Mouse (Mus musculus) forelimb bud, embryonic 11.5 days (tissue): Measurements from ENCODE around the gene Prpf3.
"Not testable (repeated sequence)": the region's sequence is repeated elsewhere in the genome, so short reads cannot be mapped to it uniquely, and the experiment has no call there.

ENCODE experiments used
- DNase-seq: peaks from one replicate; pipeline ENCODE4 v3.0.0-alpha.2; 2012; ENCODE audit warnings: low read depth, low spot score

The Prpf3 gene

GRCm38 (mm10) chr3:95820046-95821010 lies 35.4 kb downstream of the Prpf3 start:
- DNase-seq: no peak

DNA sequence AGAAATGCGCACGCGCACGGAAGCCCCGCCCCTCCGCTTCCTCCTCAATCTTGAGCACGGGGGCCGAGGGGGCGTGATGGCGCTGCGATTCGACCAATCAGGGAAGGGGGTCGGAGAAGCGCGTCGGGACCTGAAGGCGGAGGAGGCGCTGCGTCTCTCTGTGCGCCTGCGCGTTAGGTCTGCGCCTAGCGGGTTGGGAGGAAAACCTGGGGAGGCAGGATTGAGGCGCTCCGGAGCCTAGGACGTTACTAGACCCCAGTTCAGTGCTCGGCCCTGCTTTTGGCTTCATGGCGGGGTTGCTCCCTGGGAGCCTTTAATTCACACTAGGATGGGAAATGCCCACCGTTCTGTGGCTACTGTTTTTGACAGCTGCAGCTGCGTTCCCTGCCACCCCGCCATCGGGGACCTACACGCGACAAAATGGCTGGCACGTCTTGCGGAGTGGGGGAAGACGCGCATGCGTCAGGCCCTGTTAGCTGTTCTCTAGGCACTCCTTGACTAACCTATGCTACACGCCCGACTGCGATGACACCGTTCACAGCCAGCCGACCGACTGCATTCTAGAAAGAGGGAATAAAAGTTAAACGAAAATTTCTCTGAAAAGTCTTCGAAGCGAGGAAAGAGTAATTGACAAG lies 36.2 kb downstream of the Prpf3 start:
- DNase-seq: peak; percentile 99

DNA sequence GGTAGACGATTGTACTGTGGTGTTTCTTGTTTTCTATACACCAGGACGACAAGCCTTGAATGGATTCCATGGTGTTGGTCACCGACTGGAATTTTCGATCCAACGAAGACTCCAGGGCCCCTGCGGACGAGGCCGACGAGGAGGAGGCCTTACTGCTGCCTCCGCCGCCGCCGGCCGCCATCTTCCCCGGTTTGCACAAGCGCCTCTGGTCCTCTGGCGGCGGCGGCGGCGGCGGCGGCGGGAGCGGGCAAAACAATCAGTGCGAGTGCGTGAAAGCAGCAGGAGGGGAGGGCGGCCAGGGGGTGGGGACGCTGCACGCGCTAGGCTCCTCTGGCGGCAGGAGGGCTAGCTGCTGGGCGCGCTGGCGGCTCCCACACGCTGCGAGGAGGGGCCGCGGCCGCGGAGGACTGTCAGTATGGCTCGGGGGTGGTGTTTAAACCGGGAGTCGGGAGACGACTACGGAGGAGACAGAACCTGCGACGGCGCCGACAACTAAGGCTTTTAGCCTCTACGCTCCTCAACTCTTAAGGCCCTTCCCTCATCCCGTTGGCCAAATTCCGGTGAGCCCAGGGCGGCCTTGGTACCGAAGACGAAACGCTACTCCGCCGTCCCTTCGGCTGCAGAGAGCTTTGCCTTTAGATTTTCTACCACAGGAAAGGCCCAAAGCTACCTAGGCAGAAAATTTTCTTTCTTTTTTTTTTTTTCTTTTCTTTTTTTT lies 37.0 kb downstream of the Prpf3 start, which contains the start of gene Rprd2:
Gene Rprd2, minus strand, starts transcription at position 293 of the 718 bp plus-strand sequence.
- peak; percentile 49 for DNase-seq

GRCm38 (mm10) chr3:95818026-95818511 lies 37.6 kb downstream of the Prpf3 start:
- peak; percentile 77 for DNase-seq

GRCm38 (mm10) chr3:95816681-95817080 lies 39.0 kb downstream of the Prpf3 start:
- DNase-seq: no peak

DNA sequence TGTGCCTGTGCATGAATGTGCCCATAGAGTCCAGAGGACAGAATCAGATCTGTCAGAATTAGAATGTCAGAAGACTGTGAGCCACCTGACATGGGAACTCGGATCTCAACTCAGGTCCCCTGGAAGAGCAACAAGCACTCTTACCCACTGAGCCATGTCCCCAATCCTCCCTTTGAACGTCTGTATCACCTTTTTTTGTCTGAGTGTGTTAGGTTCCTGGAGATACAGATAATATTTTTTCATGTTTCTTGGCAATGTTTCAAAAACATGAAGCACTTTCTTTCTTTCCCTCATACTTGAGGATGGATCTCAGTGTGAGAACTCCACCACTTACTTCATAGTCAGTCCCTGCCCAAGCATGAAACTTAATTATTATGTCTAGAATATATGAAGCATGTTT lies 47.3 kb downstream of the Prpf3 start:
- DNase-seq: no peak

DNA sequence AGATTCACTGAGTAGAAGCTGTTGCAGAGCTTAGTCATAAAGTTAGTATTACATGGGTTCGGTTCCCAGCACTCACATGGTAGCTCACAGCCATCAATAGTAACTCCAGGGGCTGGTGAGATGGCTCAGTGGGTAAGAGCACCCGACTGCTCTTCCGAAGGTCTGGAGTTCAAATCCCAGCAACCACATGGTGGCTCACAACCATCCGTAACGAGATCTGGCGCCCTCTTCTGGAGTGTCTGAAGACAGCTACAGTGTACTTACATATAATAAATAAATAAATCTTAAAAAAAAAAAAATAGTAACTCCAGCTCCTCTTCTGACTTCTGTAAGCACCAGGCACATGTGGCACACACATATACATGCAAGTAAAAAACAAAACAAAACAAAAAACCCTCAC lies 48.1 kb downstream of the Prpf3 start:
- DNase-seq: not testable (repeated sequence)

- no peak for DNase-seq
Measured at GRCm38 (mm10) chr3:95806677-95807076, 49.0 kb downstream of the Prpf3 start.

GRCm38 (mm10) chr3:95803851-95804250 lies 51.8 kb downstream of the Prpf3 start:
- no peak for DNase-seq

DNA sequence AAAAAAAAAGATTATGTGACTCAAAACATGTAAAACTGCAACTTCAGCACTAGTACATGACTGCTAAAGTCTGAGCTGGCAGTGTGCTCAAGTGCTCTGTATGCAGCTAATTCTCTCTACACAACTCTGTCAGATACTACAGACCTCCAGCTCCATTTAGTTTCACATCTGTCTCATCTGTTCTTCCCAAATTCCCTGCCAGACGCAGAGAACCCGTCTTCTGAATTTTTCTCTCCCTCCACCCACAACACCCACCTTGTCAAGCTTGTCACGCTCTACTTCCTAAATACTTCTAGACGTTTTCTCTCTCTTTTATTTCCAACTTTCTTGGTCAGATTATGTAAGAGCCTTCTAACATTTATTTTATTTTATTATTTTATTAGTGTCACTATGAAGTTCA lies 56.9 kb downstream of the Prpf3 start:
- DNase-seq: no peak

- no peak for DNase-seq
Measured at GRCm38 (mm10) chr3:95794299-95794698, 61.4 kb downstream of the Prpf3 start.

DNA sequence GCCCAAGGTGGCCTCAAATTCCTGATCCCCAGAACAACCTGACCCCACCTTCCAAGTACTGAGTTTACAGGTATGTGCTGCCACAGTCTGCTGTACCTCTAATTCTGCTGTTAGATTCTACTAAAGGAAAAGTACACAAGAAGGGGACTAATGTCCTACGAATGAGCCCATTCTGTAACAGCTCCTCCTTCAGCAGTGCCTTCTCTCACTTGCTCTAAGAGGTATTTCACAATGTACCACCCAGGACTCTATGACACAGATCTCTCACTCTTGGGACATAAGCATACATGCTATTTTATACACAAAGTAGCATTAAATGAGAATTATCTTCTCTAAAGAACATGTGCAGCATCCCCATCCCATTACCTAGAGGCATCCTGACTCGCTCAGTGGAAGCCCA lies 62.0 kb downstream of the Prpf3 start:
- DNase-seq: no peak

DNA sequence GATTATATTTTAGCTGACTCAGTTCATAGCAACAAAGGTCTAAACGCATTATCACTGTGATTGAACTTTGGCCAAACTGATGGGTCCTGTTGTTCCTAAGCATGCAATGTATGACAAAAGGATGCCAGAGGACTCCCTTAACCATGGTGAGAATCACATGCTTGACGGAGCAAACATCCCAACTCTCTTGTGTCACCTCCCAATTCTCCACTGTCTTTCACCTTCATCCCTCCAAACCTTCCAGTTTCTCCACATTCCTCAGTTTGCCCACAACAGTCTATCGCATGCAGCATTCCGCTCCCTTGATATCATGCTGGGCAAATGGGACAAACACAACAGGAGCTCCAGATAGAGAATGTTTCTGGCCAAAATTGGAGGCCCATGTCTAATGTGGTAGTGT lies 70.2 kb downstream of the Prpf3 start:
- DNase-seq: no peak
